Mouse (Mus musculus): Measurements from ENCODE around the gene 1700013G24Rik.

DNA sequence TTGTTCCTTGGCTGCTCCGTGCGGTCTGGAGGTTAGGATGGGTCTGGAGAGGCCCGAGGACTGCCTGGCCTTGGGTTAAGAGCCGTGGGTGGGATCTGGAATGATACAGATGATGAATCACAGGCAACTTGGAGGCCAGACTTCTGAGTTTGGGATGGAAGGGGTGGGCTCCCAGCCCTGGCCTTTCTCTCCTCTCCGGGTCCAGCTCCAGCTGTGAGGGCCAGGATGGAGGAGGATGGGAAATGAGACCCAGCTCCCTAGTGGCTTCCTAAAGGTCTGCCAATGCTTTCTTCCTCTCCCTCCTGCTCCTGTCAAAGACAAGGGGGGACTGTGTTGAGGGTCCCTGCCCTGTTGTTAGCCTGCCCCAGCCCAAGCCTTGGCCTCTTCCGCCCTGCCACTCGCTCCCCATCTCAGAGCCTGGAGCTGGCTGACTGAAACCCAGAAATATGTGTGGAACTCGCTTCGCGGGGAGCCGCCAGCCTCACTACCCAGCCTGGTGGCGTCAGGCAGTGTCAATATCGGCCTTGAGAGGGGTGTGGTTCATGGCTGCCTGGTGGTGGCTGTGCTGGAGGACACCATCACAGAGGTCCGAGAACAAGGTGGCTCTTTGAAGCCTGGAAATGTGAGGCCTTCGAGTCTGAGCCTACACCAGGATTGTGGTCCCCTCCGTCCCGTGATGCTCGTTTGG lies 20.8 kb downstream of the 1700013G24Rik start:
- no peak for TF ChIP-seq POLR2A (IDR thresholded peaks at IDR 0.05; ENCODE audit: insufficient read depth, low read length)
- TF ChIP-seq CTCF (IDR thresholded peaks at IDR 0.05; ENCODE audit: low read depth, low read length) = no peak

Data from ES-Bruce4 (cell line).